Mouse (Mus musculus): ENCODE measurements around the gene Mtx2. TPM values are rescaled to one million over a fixed set of nuclear protein-coding genes. Genes with fewer than 3 reads are reported as not detected.

The Mtx2 gene
- 96.4 and 101 TPM in 2 replicates for total RNA-seq (2014; fragmentation: Nextera tagmentation)
- total RNA-seq (2017), result 93.3 and 129 TPM in 2 replicates
- 69.9 and 95.4 TPM in 2 replicates for polyA plus RNA-seq (2012)

- H3K9me3 ChIP-seq (replicated peaks), result no peaks in the 10 kb centered on the region
- H3K4me1 ChIP-seq (ENCODE audit: insufficient read depth, low read depth, low read length), result peaks cover 31% of the 10 kb centered on the region
- ATAC-seq (ENCODE audit: extremely low read depth, insufficient number of reproducible peaks, low FRiP score, poor library complexity, severe bottlenecking), result peak; percentile 72
- DNase-seq (ENCODE audit: low spot score), result peak; percentile 81
- no peaks in the 10 kb centered on the region for H3K27me3 ChIP-seq (ENCODE audit: insufficient read depth, low read length)
- peaks cover 3% of the 10 kb centered on the region for H3K36me3 ChIP-seq (replicated peaks)
- peak within 1 kb of the TSS; percentile 98 for H3K4me3 ChIP-seq (ENCODE audit: low read depth, low read length)
- TF ChIP-seq GATA1 (IDR thresholded peaks at IDR 0.05; ENCODE audit: borderline replicate concordance, low read length) (no peak), TAL1 (conservative IDR thresholded peaks at IDR 0.05; ENCODE audit: low read depth, low read length) (no peak), GATA2 (IDR thresholded peaks at IDR 0.05; ENCODE audit: borderline replicate concordance, low read depth, low read length) (no peak), CTCF (IDR thresholded peaks at IDR 0.05; ENCODE audit: low read depth, low read length) (no peak), POLR2AphosphoS5 (IDR thresholded peaks at IDR 0.05; ENCODE audit: insufficient replicate concordance, low read depth, low read length) (no peak)
Measured at GRCm38 (mm10) chr2:74825730-74826430, at the start of gene Mtx2. TSS of gene Mtx2 (plus strand) at chr2:74825803.

- no peak overlapping the region for H3K4me3 ChIP-seq (ENCODE audit: low read depth, low read length)
- no peaks in the 10 kb centered on the region; the same call in 1 of the 2 replicates for H3K4me1 ChIP-seq (ENCODE audit: insufficient read depth, low read depth, low read length)
- peaks cover 26% of the 10 kb centered on the region for H3K27me3 ChIP-seq (ENCODE audit: insufficient read depth, low read length)
- TF ChIP-seq CTCF (IDR thresholded peaks at IDR 0.05; ENCODE audit: low read depth, low read length) (no peak), TAL1 (conservative IDR thresholded peaks at IDR 0.05; ENCODE audit: low read depth, low read length) (no peak), GATA1 (IDR thresholded peaks at IDR 0.05; ENCODE audit: borderline replicate concordance, low read length) (no peak), GATA2 (IDR thresholded peaks at IDR 0.05; ENCODE audit: borderline replicate concordance, low read depth, low read length) (no peak), POLR2AphosphoS5 (IDR thresholded peaks at IDR 0.05; ENCODE audit: insufficient replicate concordance, low read depth, low read length) (no peak)
- DNase-seq (ENCODE audit: low spot score) (no peak), ATAC-seq (ENCODE audit: extremely low read depth, insufficient number of reproducible peaks, low FRiP score, poor library complexity, severe bottlenecking) (no peak)
- no peaks in the 10 kb centered on the region for H3K36me3 ChIP-seq (replicated peaks)
- H3K9me3 ChIP-seq (replicated peaks), result no peaks in the 10 kb centered on the region
Measured at GRCm38 (mm10) chr2:74777536-74778275, 47.9 kb upstream of the Mtx2 start.

GRCm38 (mm10) chr2:74781386-74781785, 44.2 kb upstream of the Mtx2 start:
- H3K4me1 ChIP-seq (ENCODE audit: insufficient read depth, low read depth, low read length), result peaks cover 8% of the 10 kb centered on the region
- TF ChIP-seq POLR2AphosphoS5 (IDR thresholded peaks at IDR 0.05; ENCODE audit: insufficient replicate concordance, low read depth, low read length), result no peak
- no peak for TF ChIP-seq GATA1 (IDR thresholded peaks at IDR 0.05; ENCODE audit: borderline replicate concordance, low read length)
- TF ChIP-seq CTCF (IDR thresholded peaks at IDR 0.05; ENCODE audit: low read depth, low read length), result no peak
- TF ChIP-seq GATA2 (IDR thresholded peaks at IDR 0.05; ENCODE audit: borderline replicate concordance, low read depth, low read length), result no peak
- no peak for TF ChIP-seq TAL1 (conservative IDR thresholded peaks at IDR 0.05; ENCODE audit: low read depth, low read length)
- no peaks in the 10 kb centered on the region for H3K36me3 ChIP-seq (replicated peaks)
- DNase-seq (ENCODE audit: low spot score) (no peak), ATAC-seq (ENCODE audit: extremely low read depth, insufficient number of reproducible peaks, low FRiP score, poor library complexity, severe bottlenecking) (no peak)
- H3K27me3 ChIP-seq (ENCODE audit: insufficient read depth, low read length), result peaks cover 32% of the 10 kb centered on the region
- no peak overlapping the region for H3K4me3 ChIP-seq (ENCODE audit: low read depth, low read length)
- no peaks in the 10 kb centered on the region for H3K9me3 ChIP-seq (replicated peaks)

GRCm38 (mm10) chr2:74795531-74795930, 30.1 kb upstream of the Mtx2 start:
- Histone ChIP-seq H3K9me3 (replicated peaks) (no peaks in the 10 kb centered on the region), H3K4me1 (ENCODE audit: insufficient read depth, low read depth, low read length) (peaks cover 12% of the 10 kb centered on the region; the same call in 1 of the 2 replicates), H3K4me3 (ENCODE audit: low read depth, low read length) (no peak overlapping the region), H3K36me3 (replicated peaks) (no peaks in the 10 kb centered on the region), H3K27me3 (ENCODE audit: insufficient read depth, low read length) (peaks cover 13% of the 10 kb centered on the region)
- TF ChIP-seq TAL1 (conservative IDR thresholded peaks at IDR 0.05; ENCODE audit: low read depth, low read length) (no peak), GATA2 (IDR thresholded peaks at IDR 0.05; ENCODE audit: borderline replicate concordance, low read depth, low read length) (no peak), POLR2AphosphoS5 (IDR thresholded peaks at IDR 0.05; ENCODE audit: insufficient replicate concordance, low read depth, low read length) (no peak), CTCF (IDR thresholded peaks at IDR 0.05; ENCODE audit: low read depth, low read length) (no peak), GATA1 (IDR thresholded peaks at IDR 0.05; ENCODE audit: borderline replicate concordance, low read length) (no peak)
- ATAC-seq (ENCODE audit: extremely low read depth, insufficient number of reproducible peaks, low FRiP score, poor library complexity, severe bottlenecking) (no peak), DNase-seq (ENCODE audit: low spot score) (no peak)

GRCm38 (mm10) chr2:74808431-74808830, 17.2 kb upstream of the Mtx2 start:
- ATAC-seq (ENCODE audit: extremely low read depth, insufficient number of reproducible peaks, low FRiP score, poor library complexity, severe bottlenecking), result no peak
- TF ChIP-seq CTCF (IDR thresholded peaks at IDR 0.05; ENCODE audit: low read depth, low read length) (no peak), POLR2AphosphoS5 (IDR thresholded peaks at IDR 0.05; ENCODE audit: insufficient replicate concordance, low read depth, low read length) (no peak), GATA1 (IDR thresholded peaks at IDR 0.05; ENCODE audit: borderline replicate concordance, low read length) (no peak), TAL1 (conservative IDR thresholded peaks at IDR 0.05; ENCODE audit: low read depth, low read length) (no peak), GATA2 (IDR thresholded peaks at IDR 0.05; ENCODE audit: borderline replicate concordance, low read depth, low read length) (no peak)
- H3K36me3 ChIP-seq (replicated peaks), result no peaks in the 10 kb centered on the region
- no peaks in the 10 kb centered on the region for H3K9me3 ChIP-seq (replicated peaks)
- peaks cover 24% of the 10 kb centered on the region for H3K27me3 ChIP-seq (ENCODE audit: insufficient read depth, low read length)
- no peak overlapping the region for H3K4me3 ChIP-seq (ENCODE audit: low read depth, low read length)
- H3K4me1 ChIP-seq (ENCODE audit: insufficient read depth, low read depth, low read length), result no peaks in the 10 kb centered on the region
- DNase-seq (ENCODE audit: low spot score), result no peak

GRCm38 (mm10) chr2:74822654-74823053, 2.9 kb upstream of the Mtx2 start:
- DNase-seq (ENCODE audit: low spot score), result no peak
- ATAC-seq (ENCODE audit: extremely low read depth, insufficient number of reproducible peaks, low FRiP score, poor library complexity, severe bottlenecking), result no peak
- no peaks in the 10 kb centered on the region for H3K27me3 ChIP-seq (ENCODE audit: insufficient read depth, low read length)
- peaks cover 18% of the 10 kb centered on the region for H3K4me1 ChIP-seq (ENCODE audit: insufficient read depth, low read depth, low read length)
- TF ChIP-seq TAL1 (conservative IDR thresholded peaks at IDR 0.05; ENCODE audit: low read depth, low read length) (no peak), GATA1 (IDR thresholded peaks at IDR 0.05; ENCODE audit: borderline replicate concordance, low read length) (no peak), CTCF (IDR thresholded peaks at IDR 0.05; ENCODE audit: low read depth, low read length) (no peak), POLR2AphosphoS5 (IDR thresholded peaks at IDR 0.05; ENCODE audit: insufficient replicate concordance, low read depth, low read length) (no peak), GATA2 (IDR thresholded peaks at IDR 0.05; ENCODE audit: borderline replicate concordance, low read depth, low read length) (no peak)
- no peaks in the 10 kb centered on the region for H3K36me3 ChIP-seq (replicated peaks)
- H3K4me3 ChIP-seq (ENCODE audit: low read depth, low read length), result no peak overlapping the region
- no peaks in the 10 kb centered on the region for H3K9me3 ChIP-seq (replicated peaks)

All from G1E (cell line).